Mouse (Mus musculus): ENCODE measurements at regions not wholly inside any gene's neighbourhood (a gene's known extent, or its start where the extent isn't known, plus 50 kb on each side); places are given as distances from the start of the nearest gene placed in this dataset.

DNA sequence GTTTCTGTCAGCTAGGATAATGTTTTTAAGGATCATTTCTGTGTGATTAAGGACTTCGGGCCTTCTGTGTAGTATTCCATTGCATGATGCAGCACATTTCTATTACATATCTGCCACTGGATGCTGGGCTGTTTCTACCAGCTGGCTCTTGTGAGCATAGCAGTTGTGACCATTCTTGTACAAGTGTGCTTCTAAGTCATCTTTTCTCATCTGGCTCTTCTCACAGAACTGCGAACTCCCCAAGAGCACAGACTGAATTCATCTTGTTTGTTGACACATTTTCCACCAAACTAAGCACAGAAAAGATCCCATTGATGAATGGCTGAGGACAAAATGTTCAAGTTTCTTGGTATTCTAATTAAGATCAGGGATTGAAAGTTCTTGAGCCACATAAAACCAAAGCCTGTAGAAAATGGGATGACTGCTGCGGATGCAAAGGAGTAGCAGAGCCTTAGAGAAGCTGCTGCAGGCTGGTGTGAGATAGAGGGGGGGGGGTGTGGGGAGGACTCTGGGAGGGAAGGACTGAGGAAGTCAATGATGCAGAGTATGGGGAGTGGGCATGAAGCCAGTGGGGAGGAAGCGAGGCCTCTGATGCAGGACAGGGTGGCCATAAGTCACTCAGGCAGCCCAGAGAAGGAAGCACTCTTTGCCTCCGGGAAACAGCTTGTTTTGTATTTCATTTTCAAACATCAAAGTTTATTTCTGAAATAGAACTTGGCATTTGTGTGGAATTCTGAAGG lies 97.1 kb upstream of the Dab1 start:
- TF ChIP-seq POLR2A (IDR thresholded peaks at IDR 0.05; ENCODE audit: extremely low read depth, insufficient read depth, low read length) (no peak), CTCF (IDR thresholded peaks at IDR 0.05; ENCODE audit: low read depth, low read length) (no peak)
- no peak overlapping the region for H3K4me3 ChIP-seq (ENCODE audit: insufficient read depth, low read depth, low read length)
- H3K9ac ChIP-seq (ENCODE audit: low read depth, low read length), result no peak overlapping the region
- H3K79me2 ChIP-seq (ENCODE audit: control insufficient read depth, insufficient read depth, low read length), result no peaks in the 10 kb centered on the region
- 76% methylated on average over 5 of the region's 5 CpGs for WGBS
- H3K27ac ChIP-seq (replicated peaks; ENCODE audit: insufficient read depth, low read depth, low read length), result no peak overlapping the region
- H3K27me3 ChIP-seq (ENCODE audit: control insufficient read depth, insufficient read depth, low read length), result no peaks in the 10 kb centered on the region
- no peaks in the 10 kb centered on the region for H3K36me3 ChIP-seq (ENCODE audit: control insufficient read depth, insufficient read depth, low read length)
- no peaks in the 10 kb centered on the region for H3K4me1 ChIP-seq (ENCODE audit: control insufficient read depth, insufficient read depth, low read length)
- no peak for DNase-seq (ENCODE audit: extremely low read depth, low read depth, low spot score)

DNA sequence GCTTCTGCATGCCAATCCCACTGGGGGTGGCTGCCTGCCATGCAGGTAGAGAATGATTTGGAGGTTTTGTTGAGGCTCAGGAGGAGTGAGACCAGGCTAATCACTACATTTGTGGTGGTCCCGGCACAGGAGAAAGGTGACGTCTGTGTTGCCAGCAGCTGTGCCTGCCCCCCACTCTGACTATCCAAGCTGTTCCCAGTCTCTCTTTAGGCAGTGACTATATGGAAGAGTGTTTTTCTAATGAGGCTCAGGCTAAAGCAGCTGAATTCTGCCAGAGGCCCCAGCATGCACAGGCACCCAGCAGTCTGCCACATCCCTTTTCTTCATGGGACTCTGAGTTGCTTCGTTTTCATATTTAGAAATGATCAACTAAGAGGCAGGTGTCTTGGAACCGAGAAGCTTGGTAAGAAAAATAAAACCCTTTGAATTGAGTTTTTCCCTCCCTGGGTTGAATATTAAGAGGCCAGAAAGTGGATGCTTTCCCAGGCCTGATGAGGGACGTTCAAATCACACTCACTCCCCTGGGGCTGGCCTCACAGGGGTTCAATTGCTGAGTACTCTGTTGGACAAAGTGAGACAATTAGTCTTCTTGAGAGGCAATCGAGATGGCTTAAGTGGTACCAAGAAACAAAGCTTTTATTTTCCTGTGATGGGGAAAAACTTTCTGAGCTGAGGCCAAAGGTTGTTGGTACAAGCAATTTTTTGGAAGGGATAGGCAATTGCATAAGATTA lies 82.5 kb upstream of the Dab1 start:
- Histone ChIP-seq H3K36me3 (ENCODE audit: control insufficient read depth, insufficient read depth, low read length) (no peaks in the 10 kb centered on the region), H3K4me1 (ENCODE audit: control insufficient read depth, insufficient read depth, low read length) (no peaks in the 10 kb centered on the region), H3K27ac (replicated peaks; ENCODE audit: insufficient read depth, low read depth, low read length) (no peak overlapping the region), H3K27me3 (ENCODE audit: control insufficient read depth, insufficient read depth, low read length) (no peaks in the 10 kb centered on the region), H3K4me3 (ENCODE audit: insufficient read depth, low read depth, low read length) (no peak overlapping the region), H3K9ac (ENCODE audit: low read depth, low read length) (no peak overlapping the region), H3K79me2 (ENCODE audit: control insufficient read depth, insufficient read depth, low read length) (no peaks in the 10 kb centered on the region)
- TF ChIP-seq CTCF (IDR thresholded peaks at IDR 0.05; ENCODE audit: low read depth, low read length), result no peak
- no peak for TF ChIP-seq POLR2A (IDR thresholded peaks at IDR 0.05; ENCODE audit: extremely low read depth, insufficient read depth, low read length)
- 79% methylated on average over 6 of the region's 6 CpGs for WGBS
- no peak for DNase-seq (ENCODE audit: extremely low read depth, low read depth, low spot score)

DNA sequence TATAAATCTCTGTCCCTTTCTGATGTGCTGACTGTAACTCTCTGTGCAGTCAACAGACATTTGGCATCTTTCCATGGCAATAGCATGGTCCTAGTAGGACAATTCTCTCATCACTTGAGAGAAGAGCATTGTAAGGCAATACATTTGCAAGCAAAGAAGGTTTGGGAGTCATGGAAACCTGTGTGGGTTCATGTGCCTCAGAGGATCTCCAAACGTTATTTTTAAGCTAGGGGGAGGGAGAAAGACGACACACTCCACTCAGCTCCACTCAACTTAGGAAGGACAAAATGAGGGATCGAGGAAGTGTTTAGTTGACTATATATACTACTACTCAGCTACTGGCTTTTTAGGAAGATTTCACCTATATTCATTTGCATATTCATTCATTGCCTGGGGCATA lies 78.2 kb upstream of the Dab1 start:
- no peak overlapping the region for H3K27ac ChIP-seq (replicated peaks; ENCODE audit: insufficient read depth, low read depth, low read length)
- 0 out of 2 replicates have a peak, but pooled peaks cover 2% of the 10 kb centered on the region for H3K27me3 ChIP-seq (ENCODE audit: control insufficient read depth, insufficient read depth, low read length)
- H3K36me3 ChIP-seq (ENCODE audit: control insufficient read depth, insufficient read depth, low read length), result no peaks in the 10 kb centered on the region
- TF ChIP-seq CTCF (IDR thresholded peaks at IDR 0.05; ENCODE audit: low read depth, low read length) (no peak), POLR2A (IDR thresholded peaks at IDR 0.05; ENCODE audit: extremely low read depth, insufficient read depth, low read length) (no peak)
- 64% methylated on average over 3 of the region's 3 CpGs for WGBS
- H3K79me2 ChIP-seq (ENCODE audit: control insufficient read depth, insufficient read depth, low read length), result no peaks in the 10 kb centered on the region
- no peaks in the 10 kb centered on the region for H3K4me1 ChIP-seq (ENCODE audit: control insufficient read depth, insufficient read depth, low read length)
- no peak overlapping the region for H3K9ac ChIP-seq (ENCODE audit: low read depth, low read length)
- no peak overlapping the region for H3K4me3 ChIP-seq (ENCODE audit: insufficient read depth, low read depth, low read length)
- DNase-seq (ENCODE audit: extremely low read depth, low read depth, low spot score), result no peak

DNA sequence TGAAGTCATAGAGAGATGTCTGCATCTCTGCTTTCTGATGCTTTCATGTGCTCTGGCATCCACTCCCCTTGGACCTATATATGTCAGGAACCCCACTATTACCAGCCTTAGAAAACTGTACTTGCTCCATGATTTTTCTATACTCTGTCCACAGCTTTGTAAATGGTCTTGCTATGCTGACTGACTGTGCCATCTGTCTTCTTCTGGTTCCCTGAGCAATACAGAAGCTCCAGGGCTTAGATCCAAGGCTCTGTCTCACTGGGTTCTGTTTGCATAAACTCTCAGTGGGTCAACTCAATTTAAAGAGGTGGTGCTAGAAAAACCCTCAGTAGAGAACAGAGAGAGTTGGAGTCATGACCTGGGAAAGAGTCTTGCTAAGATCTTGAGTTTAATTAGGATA lies 71.9 kb upstream of the Dab1 start:
- Histone ChIP-seq H3K4me3 (ENCODE audit: insufficient read depth, low read depth, low read length) (no peak overlapping the region), H3K9ac (ENCODE audit: low read depth, low read length) (no peak overlapping the region), H3K36me3 (ENCODE audit: control insufficient read depth, insufficient read depth, low read length) (no peaks in the 10 kb centered on the region), H3K4me1 (ENCODE audit: control insufficient read depth, insufficient read depth, low read length) (no peaks in the 10 kb centered on the region), H3K27me3 (ENCODE audit: control insufficient read depth, insufficient read depth, low read length) (0 out of 2 replicates have a peak, but pooled peaks cover 2% of the 10 kb centered on the region), H3K27ac (replicated peaks; ENCODE audit: insufficient read depth, low read depth, low read length) (no peak overlapping the region), H3K79me2 (ENCODE audit: control insufficient read depth, insufficient read depth, low read length) (no peaks in the 10 kb centered on the region)
- TF ChIP-seq POLR2A (IDR thresholded peaks at IDR 0.05; ENCODE audit: extremely low read depth, insufficient read depth, low read length) (no peak), CTCF (IDR thresholded peaks at IDR 0.05; ENCODE audit: low read depth, low read length) (no peak)
- no peak for DNase-seq (ENCODE audit: extremely low read depth, low read depth, low spot score)

DNA sequence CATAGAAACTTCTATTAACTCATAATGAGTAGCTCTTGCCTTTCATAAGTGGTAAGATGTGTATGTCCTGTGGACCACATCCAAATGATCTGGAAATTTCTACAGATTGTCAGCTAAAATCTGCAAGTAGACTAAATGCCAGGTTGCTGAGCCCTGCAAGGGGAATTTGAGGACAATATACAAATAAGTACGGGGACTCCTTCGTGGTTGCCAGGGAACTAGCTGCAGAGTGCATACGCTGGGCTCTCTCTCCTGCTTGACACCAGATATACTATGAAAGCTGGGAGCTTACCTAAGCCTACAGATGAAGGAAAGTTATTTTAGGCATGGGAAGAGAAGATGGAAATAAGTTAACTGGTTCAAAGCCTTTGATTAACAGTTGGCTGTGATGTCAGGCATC lies 66.7 kb upstream of the Dab1 start:
- no peak overlapping the region for H3K27ac ChIP-seq (replicated peaks; ENCODE audit: insufficient read depth, low read depth, low read length)
- H3K4me1 ChIP-seq (ENCODE audit: control insufficient read depth, insufficient read depth, low read length), result no peaks in the 10 kb centered on the region
- 91% methylated on average over 3 of the region's 3 CpGs for WGBS
- no peak for DNase-seq (ENCODE audit: extremely low read depth, low read depth, low spot score)
- no peak overlapping the region for H3K9ac ChIP-seq (ENCODE audit: low read depth, low read length)
- H3K4me3 ChIP-seq (ENCODE audit: insufficient read depth, low read depth, low read length), result no peak overlapping the region
- no peaks in the 10 kb centered on the region for H3K79me2 ChIP-seq (ENCODE audit: control insufficient read depth, insufficient read depth, low read length)
- H3K36me3 ChIP-seq (ENCODE audit: control insufficient read depth, insufficient read depth, low read length), result no peaks in the 10 kb centered on the region
- no peak for TF ChIP-seq CTCF (IDR thresholded peaks at IDR 0.05; ENCODE audit: low read depth, low read length)
- TF ChIP-seq POLR2A (IDR thresholded peaks at IDR 0.05; ENCODE audit: extremely low read depth, insufficient read depth, low read length), result no peak
- H3K27me3 ChIP-seq (ENCODE audit: control insufficient read depth, insufficient read depth, low read length), result no peaks in the 10 kb centered on the region

DNA sequence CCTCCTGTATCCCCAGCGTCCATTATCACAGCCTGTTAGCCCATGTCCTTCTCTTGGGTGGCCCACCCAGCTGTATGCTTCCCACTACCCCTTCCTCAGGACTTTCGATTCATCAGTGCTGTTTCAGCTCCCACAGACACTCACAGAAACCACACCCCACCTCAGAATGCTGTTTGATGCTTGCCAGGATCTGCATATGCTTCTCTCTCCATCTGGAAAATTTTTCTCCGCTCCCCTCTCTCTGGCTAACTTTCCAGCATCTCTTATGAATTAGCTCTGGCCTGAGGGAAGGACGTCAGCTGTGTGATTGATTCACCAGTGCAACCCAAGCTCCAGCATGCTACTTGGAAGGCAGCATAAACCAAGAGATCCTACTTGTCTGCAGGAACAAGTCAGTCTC lies 66.0 kb upstream of the Dab1 start:
- Histone ChIP-seq H3K9ac (ENCODE audit: low read depth, low read length) (no peak overlapping the region), H3K27me3 (ENCODE audit: control insufficient read depth, insufficient read depth, low read length) (no peaks in the 10 kb centered on the region), H3K36me3 (ENCODE audit: control insufficient read depth, insufficient read depth, low read length) (no peaks in the 10 kb centered on the region), H3K27ac (replicated peaks; ENCODE audit: insufficient read depth, low read depth, low read length) (no peak overlapping the region), H3K4me3 (ENCODE audit: insufficient read depth, low read depth, low read length) (no peak overlapping the region), H3K4me1 (ENCODE audit: control insufficient read depth, insufficient read depth, low read length) (no peaks in the 10 kb centered on the region), H3K79me2 (ENCODE audit: control insufficient read depth, insufficient read depth, low read length) (no peaks in the 10 kb centered on the region)
- TF ChIP-seq CTCF (IDR thresholded peaks at IDR 0.05; ENCODE audit: low read depth, low read length), result no peak
- no peak for TF ChIP-seq POLR2A (IDR thresholded peaks at IDR 0.05; ENCODE audit: extremely low read depth, insufficient read depth, low read length)
- 78% methylated on average over 4 of the region's 4 CpGs for WGBS
- no peak for DNase-seq (ENCODE audit: extremely low read depth, low read depth, low spot score)
